Mouse (Mus musculus): ENCODE data around the gene Sf3b5. TPM values are rescaled to one million over a fixed set of nuclear protein-coding genes. Genes with fewer than 3 reads are reported as not detected.

Sf3b5 gene
- polyA plus RNA-seq, 2 experiments = 22.5 to 23.1 TPM

GRCm38 (mm10) chr10:13027702-13028101 lies 22.6 kb downstream of the Sf3b5 start:
- 55% methylated on average over 5 of the region's 5 CpGs for WGBS (ENCODE audit: insufficient replicate concordance)
- Histone ChIP-seq H3K4me1 (replicated peaks; ENCODE audit: control insufficient read depth in 2 of 2, insufficient read depth in 2 of 2, low read length in 1 of 2) (no peaks in the 10 kb centered on the region), H3K36me3 (replicated peaks; ENCODE audit: control insufficient read depth, insufficient read depth, low read depth) (no peaks in the 10 kb centered on the region), H3K27ac (no peak overlapping the region), H3K4me2 (ENCODE audit: low read depth) (no peak overlapping the region), H3K27me3 (ENCODE audit: control insufficient read depth, insufficient read depth, low read length) (no peaks in the 10 kb centered on the region), H3K9ac (replicated peaks) (no peak overlapping the region), H3K4me3 (ENCODE audit: insufficient read depth in 1 of 2, low read depth in 2 of 2, low read length in 2 of 2) (no peak overlapping the region), H3K9me3 (ENCODE audit: control insufficient read depth, low read length) (no peaks in the 10 kb centered on the region)
- no peak for TF ChIP-seq EP300 (IDR thresholded peaks at IDR 0.05; ENCODE audit: low read depth)
- TF ChIP-seq CTCF (IDR thresholded peaks at IDR 0.05; ENCODE audit: low read depth) = no peak
- DNase-seq (ENCODE audit: low read depth in 3 of 3, low spot score in 3 of 3) (no peak), ATAC-seq (ENCODE audit: insufficient read depth) (no peak)

DNA sequence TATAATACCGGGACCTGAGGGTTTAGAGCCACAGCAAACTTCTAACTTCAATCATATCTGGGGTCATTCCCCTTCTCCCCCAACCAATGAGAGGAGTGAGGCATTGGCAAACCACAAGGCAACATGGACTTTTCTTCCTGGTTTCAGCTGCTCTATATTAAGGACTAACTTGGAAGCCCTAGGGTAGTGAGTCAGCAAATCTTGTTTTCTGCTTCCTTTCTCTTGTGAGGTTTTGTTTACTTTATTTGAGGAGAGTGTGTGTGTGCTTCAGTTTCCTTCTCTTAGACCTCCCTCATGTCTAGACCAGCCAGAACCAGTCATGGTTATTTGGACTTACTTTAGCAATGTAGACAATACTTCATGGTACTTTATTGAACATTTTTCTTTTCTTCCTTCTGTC lies 23.1 kb downstream of the Sf3b5 start:
- TF ChIP-seq CTCF (IDR thresholded peaks at IDR 0.05; ENCODE audit: low read depth) = no peak
- TF ChIP-seq EP300 (IDR thresholded peaks at IDR 0.05; ENCODE audit: low read depth) = no peak
- H3K27ac ChIP-seq = no peak overlapping the region
- no peak overlapping the region for H3K9ac ChIP-seq (replicated peaks)
- 33% methylated on average over 1 of the region's 1 CpGs for WGBS (ENCODE audit: insufficient replicate concordance)
- no peaks in the 10 kb centered on the region for H3K36me3 ChIP-seq (replicated peaks; ENCODE audit: control insufficient read depth, insufficient read depth, low read depth)
- H3K4me2 ChIP-seq (ENCODE audit: low read depth) = no peak overlapping the region
- no peaks in the 10 kb centered on the region for H3K27me3 ChIP-seq (ENCODE audit: control insufficient read depth, insufficient read depth, low read length)
- H3K9me3 ChIP-seq (ENCODE audit: control insufficient read depth, low read length) = no peaks in the 10 kb centered on the region
- H3K4me3 ChIP-seq (ENCODE audit: insufficient read depth in 1 of 2, low read depth in 2 of 2, low read length in 2 of 2) = no peak overlapping the region
- ATAC-seq (ENCODE audit: insufficient read depth) = no peak
- H3K4me1 ChIP-seq (replicated peaks; ENCODE audit: control insufficient read depth in 2 of 2, insufficient read depth in 2 of 2, low read length in 1 of 2) = no peaks in the 10 kb centered on the region
- no peak for DNase-seq (ENCODE audit: low read depth in 3 of 3, low spot score in 3 of 3)

GRCm38 (mm10) chr10:13029416-13029815 lies 24.3 kb downstream of the Sf3b5 start:
- no peak for DNase-seq (ENCODE audit: low read depth in 3 of 3, low spot score in 3 of 3)
- TF ChIP-seq CTCF (IDR thresholded peaks at IDR 0.05; ENCODE audit: low read depth) (no peak), EP300 (IDR thresholded peaks at IDR 0.05; ENCODE audit: low read depth) (no peak)
- ATAC-seq (ENCODE audit: insufficient read depth) = no peak
- Histone ChIP-seq H3K4me2 (ENCODE audit: low read depth) (no peak overlapping the region), H3K9me3 (ENCODE audit: control insufficient read depth, low read length) (no peaks in the 10 kb centered on the region), H3K4me3 (ENCODE audit: insufficient read depth in 1 of 2, low read depth in 2 of 2, low read length in 2 of 2) (no peak overlapping the region), H3K27ac (no peak overlapping the region), H3K9ac (replicated peaks) (no peak overlapping the region), H3K4me1 (replicated peaks; ENCODE audit: control insufficient read depth in 2 of 2, insufficient read depth in 2 of 2, low read length in 1 of 2) (no peaks in the 10 kb centered on the region), H3K36me3 (replicated peaks; ENCODE audit: control insufficient read depth, insufficient read depth, low read depth) (no peaks in the 10 kb centered on the region), H3K27me3 (ENCODE audit: control insufficient read depth, insufficient read depth, low read length) (no peaks in the 10 kb centered on the region)
- 67% methylated on average over 5 of the region's 5 CpGs for WGBS (ENCODE audit: insufficient replicate concordance)

DNA sequence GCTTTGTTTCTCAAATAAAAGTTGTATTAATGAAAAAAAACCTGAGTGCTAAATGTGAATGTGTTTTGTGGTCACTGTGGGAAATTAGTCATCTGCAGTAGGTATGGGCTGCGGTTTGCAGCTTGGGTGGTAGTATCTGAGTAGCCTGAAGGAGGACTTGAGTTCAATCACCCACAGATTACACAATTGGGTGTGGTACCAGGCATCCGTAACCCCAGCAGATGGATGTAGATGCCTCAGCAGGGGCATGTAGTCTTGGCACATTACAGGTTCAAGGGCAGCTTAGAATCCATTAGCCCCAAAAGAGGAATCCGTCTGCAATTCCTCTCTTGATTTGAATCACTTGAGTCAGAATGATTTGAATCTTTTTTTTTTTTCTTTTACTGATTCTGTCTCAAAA lies 30.1 kb downstream of the Sf3b5 start:
- 52% methylated on average over 3 of the region's 3 CpGs for WGBS (ENCODE audit: insufficient replicate concordance)
- H3K4me1 ChIP-seq (replicated peaks; ENCODE audit: control insufficient read depth in 2 of 2, insufficient read depth in 2 of 2, low read length in 1 of 2) = no peaks in the 10 kb centered on the region
- no peaks in the 10 kb centered on the region for H3K36me3 ChIP-seq (replicated peaks; ENCODE audit: control insufficient read depth, insufficient read depth, low read depth)
- H3K9me3 ChIP-seq (ENCODE audit: control insufficient read depth, low read length) = no peaks in the 10 kb centered on the region
- H3K9ac ChIP-seq (replicated peaks) = no peak overlapping the region
- H3K4me3 ChIP-seq (ENCODE audit: insufficient read depth in 1 of 2, low read depth in 2 of 2, low read length in 2 of 2) = no peak overlapping the region
- no peak overlapping the region for H3K27ac ChIP-seq
- no peak overlapping the region for H3K4me2 ChIP-seq (ENCODE audit: low read depth)
- no peak for TF ChIP-seq CTCF (IDR thresholded peaks at IDR 0.05; ENCODE audit: low read depth)
- no peak for TF ChIP-seq EP300 (IDR thresholded peaks at IDR 0.05; ENCODE audit: low read depth)
- no peaks in the 10 kb centered on the region for H3K27me3 ChIP-seq (ENCODE audit: control insufficient read depth, insufficient read depth, low read length)
- ATAC-seq (ENCODE audit: insufficient read depth) (no peak), DNase-seq (ENCODE audit: low read depth in 3 of 3, low spot score in 3 of 3) (no peak)

DNA sequence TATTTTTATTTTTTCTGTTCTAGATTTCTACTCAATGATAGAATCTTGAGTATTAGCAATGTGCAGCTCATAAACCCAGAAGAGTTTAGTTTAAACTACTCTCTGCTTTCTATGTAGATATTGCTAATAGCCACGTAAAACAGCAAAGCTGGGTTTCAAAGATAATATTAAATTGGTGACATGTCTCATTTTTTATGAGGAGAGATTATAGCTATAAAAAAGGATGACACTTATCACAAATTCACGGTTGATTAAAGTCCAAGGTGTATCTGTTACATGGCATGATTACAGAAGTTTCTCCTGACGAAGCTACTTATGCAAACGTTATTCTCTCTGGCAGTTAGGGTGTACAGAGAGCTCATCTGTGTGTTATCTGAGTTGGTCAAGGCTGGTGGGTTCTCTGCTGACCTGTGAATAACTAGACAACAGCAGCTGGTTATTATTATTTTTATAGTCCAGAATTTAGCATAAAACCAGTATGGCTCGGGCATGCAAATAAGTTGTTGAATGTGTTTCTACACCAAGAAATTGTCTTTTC lies 34.6 kb downstream of the Sf3b5 start:
- no peak for TF ChIP-seq CTCF (IDR thresholded peaks at IDR 0.05; ENCODE audit: low read depth)
- TF ChIP-seq EP300 (IDR thresholded peaks at IDR 0.05; ENCODE audit: low read depth) = no peak
- Histone ChIP-seq H3K4me3 (ENCODE audit: insufficient read depth in 1 of 2, low read depth in 2 of 2, low read length in 2 of 2) (no peak overlapping the region), H3K9ac (replicated peaks) (no peak overlapping the region), H3K4me2 (ENCODE audit: low read depth) (no peak overlapping the region), H3K4me1 (replicated peaks; ENCODE audit: control insufficient read depth in 2 of 2, insufficient read depth in 2 of 2, low read length in 1 of 2) (no peaks in the 10 kb centered on the region), H3K9me3 (ENCODE audit: control insufficient read depth, low read length) (no peaks in the 10 kb centered on the region), H3K27ac (no peak overlapping the region), H3K36me3 (replicated peaks; ENCODE audit: control insufficient read depth, insufficient read depth, low read depth) (no peaks in the 10 kb centered on the region), H3K27me3 (ENCODE audit: control insufficient read depth, insufficient read depth, low read length) (no peaks in the 10 kb centered on the region)
- DNase-seq (ENCODE audit: low read depth in 3 of 3, low spot score in 3 of 3) (no peak), ATAC-seq (ENCODE audit: insufficient read depth) (no peak)
- WGBS (ENCODE audit: insufficient replicate concordance) = 44% methylated on average over 5 of the region's 5 CpGs
